Mouse (Mus musculus) neural tube, embryonic 15.5 days (tissue): ENCODE measurements around the gene Rrh. TPM values are rescaled to one million over a fixed set of nuclear protein-coding genes. Genes with fewer than 3 reads are reported as not detected.

Experiments
- ATAC-seq: fragments of 200-750 bp; cut with Nextera tagmentation; 2 replicates; pipeline ENCODE4 v1.8.0; 2017; ENCODE audit warnings: mild to moderate bottlenecking, moderate TSS enrichment, moderate library complexity; ENCODE audit not compliant: low FRiP score
- H3K27ac ChIP-seq: fragments of 300-500 bp; sonication (generic); replicated peaks from 2 replicates; pipeline ENCODE4 v1.5.1; 2015; ENCODE audit warnings: mild to moderate bottlenecking, inconsistent platforms
- H3K27me3 ChIP-seq: fragments of 300-500 bp; sonication (generic); replicated peaks from 2 replicates; pipeline ENCODE4 v1.6.1; 2015; ENCODE audit warnings: inconsistent platforms
- H3K36me3 ChIP-seq: fragments of 300-500 bp; sonication (generic); 2 replicates; pipeline ENCODE4 v1.6.1; 2015; ENCODE audit warnings: inconsistent platforms
- H3K4me1 ChIP-seq: fragments of 300-500 bp; sonication (generic); 2 replicates; pipeline ENCODE4 v1.6.1; 2015; ENCODE audit warnings: inconsistent platforms
- H3K4me2 ChIP-seq: fragments of 300-500 bp; sonication (generic); 2 replicates; pipeline ENCODE4 v1.6.1; 2015; ENCODE audit warnings: inconsistent platforms, mild to moderate bottlenecking, moderate library complexity
- H3K4me3 ChIP-seq: fragments of 300-500 bp; sonication (generic); replicated peaks from 2 replicates; pipeline ENCODE4 v1.5.1; 2015; ENCODE audit warnings: mild to moderate bottlenecking, inconsistent platforms
- H3K9ac ChIP-seq: fragments of 300-500 bp; sonication (generic); replicated peaks from 2 replicates; pipeline ENCODE4 v1.6.1; 2015; ENCODE audit warnings: mild to moderate bottlenecking, inconsistent platforms
- H3K9me3 ChIP-seq: fragments of 300-500 bp; sonication (generic); replicated peaks from 2 replicates; pipeline ENCODE4 v1.6.1; 2016; ENCODE audit warnings: inconsistent platforms
- WGBS: fragments of 180-500 bp; shearing (Covaris S2); methylation state at CpG from one replicate; pipeline ENCODE4 v1.1.7; 2015; ENCODE audit warnings: mixed read lengths; 5-methylcytosine and 5-hydroxymethylcytosine counted together
- polyA plus RNA-seq: library from polyadenylated mRNA; unstranded; fragments of >200 nt; fragmentation: Nextera tagmentation; extraction: Ambion mirVana; gene quantifications from 2 replicates; pipeline ENCODE4 v1.2.1, GENCODE M21; 2015

The Rrh gene
- polyA plus RNA-seq, 1 experiment from 2014 or later, result not detected

DNA sequence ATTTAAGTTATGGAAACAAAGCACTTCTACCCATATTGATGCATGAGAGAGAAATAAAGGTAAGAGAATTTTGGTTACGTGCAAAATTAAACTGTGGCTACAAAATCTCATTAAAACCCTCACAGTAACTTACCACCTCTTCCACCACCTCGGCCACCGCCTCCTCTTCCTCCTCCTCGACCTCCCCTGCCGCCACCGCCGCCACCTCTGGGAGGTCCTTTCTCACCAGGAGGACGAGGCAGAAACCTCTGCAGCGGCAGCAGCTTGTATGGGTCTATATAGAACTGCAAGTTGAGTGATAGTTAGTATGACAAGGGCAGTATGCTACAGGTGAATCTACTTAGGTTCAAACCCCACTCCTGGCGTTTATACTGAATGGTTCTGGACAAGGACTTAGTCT, 4.3 kb upstream of the Rrh start:
- peaks cover 16% of the 10 kb centered on the region for H3K36me3 ChIP-seq
- H3K9me3 ChIP-seq, result no peaks in the 10 kb centered on the region
- no peak for ATAC-seq
- WGBS, result 93% methylated on average over 10 of the region's 10 CpGs
- peaks cover 22% of the 10 kb centered on the region for H3K4me1 ChIP-seq
- no peak overlapping the region for H3K4me3 ChIP-seq
- no peaks in the 10 kb centered on the region for H3K27me3 ChIP-seq
- no peak overlapping the region for H3K4me2 ChIP-seq
- no peak overlapping the region for H3K9ac ChIP-seq
- H3K27ac ChIP-seq, result no peak overlapping the region

DNA sequence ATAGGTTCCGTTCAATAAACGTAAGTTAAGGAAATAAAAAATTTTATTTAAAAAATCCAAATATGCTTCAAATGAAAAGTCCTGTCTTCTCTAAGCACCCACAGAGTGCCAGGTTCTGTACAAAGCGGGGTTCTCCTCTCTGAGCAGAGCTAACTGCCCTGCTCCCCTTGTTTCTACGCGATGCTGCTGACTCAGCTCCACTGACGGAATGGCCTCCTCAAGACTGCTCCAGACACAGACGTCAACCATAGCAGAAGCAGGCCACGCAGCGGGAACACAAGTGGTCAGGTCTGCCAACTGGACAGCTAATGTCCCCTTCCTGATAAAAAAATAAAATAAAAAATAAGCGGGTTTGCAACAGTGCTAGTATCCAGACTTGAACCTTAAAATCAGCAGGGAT, 2.5 kb upstream of the Rrh start:
- H3K4me3 ChIP-seq, result no peak overlapping the region
- H3K36me3 ChIP-seq, result peaks cover 16% of the 10 kb centered on the region
- peaks cover 18% of the 10 kb centered on the region for H3K4me1 ChIP-seq
- H3K9me3 ChIP-seq, result no peaks in the 10 kb centered on the region
- no peak for ATAC-seq
- no peak overlapping the region for H3K9ac ChIP-seq
- no peak overlapping the region for H3K4me2 ChIP-seq
- 94% methylated on average over 10 of the region's 10 CpGs for WGBS
- no peak overlapping the region for H3K27ac ChIP-seq
- H3K27me3 ChIP-seq, result no peaks in the 10 kb centered on the region

DNA sequence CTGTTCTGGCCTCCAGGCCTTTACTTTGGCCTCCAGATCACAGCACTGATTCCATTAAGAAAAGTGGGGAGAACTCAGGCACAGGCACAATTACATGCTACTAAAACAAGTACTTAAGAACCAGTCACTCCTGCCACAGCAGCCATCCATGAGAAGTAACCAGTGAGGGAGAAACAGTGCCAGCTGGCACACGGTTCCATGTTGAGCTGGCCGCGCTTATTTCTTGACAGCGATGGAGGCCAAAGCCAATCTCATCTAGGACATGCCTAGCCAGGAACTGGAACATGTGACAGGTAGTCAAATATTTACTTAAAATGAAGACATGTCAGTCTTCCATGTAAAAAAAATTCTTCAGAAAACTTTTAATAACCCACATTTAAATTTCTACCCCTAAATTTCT, 1.8 kb upstream of the Rrh start:
- H3K4me1 ChIP-seq, result peaks cover 10% of the 10 kb centered on the region
- H3K9me3 ChIP-seq, result no peaks in the 10 kb centered on the region
- no peaks in the 10 kb centered on the region for H3K27me3 ChIP-seq
- H3K9ac ChIP-seq, result no peak overlapping the region
- H3K36me3 ChIP-seq, result peaks cover 16% of the 10 kb centered on the region
- no peak overlapping the region for H3K4me3 ChIP-seq
- ATAC-seq, result no peak
- no peak overlapping the region for H3K27ac ChIP-seq
- WGBS, result 94% methylated on average over 4 of the region's 4 CpGs
- H3K4me2 ChIP-seq, result no peak overlapping the region

DNA sequence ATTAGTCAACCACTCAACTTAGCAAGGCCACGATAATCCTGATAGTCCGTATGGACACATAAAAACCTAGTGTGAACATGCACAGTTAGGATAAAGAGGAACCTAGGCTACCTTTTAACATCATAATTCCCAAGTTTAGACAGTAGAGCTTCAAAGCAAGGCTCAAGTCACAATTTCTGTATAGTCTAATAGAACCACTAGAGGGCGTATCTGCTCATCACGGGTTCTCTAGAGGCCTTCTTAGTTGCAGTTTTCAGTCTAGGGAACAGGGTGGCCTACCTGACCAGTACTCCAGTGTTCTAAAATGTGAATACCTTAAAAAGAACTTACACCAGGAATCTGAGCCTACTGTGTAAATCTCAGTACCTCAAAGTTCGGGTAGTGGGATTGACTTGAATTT, 906 bp upstream of the Rrh start:
- Histone ChIP-seq H3K27ac (no peak overlapping the region), H3K9ac (no peak overlapping the region), H3K36me3 (peaks cover 16% of the 10 kb centered on the region), H3K9me3 (no peaks in the 10 kb centered on the region), H3K4me1 (peaks cover 3% of the 10 kb centered on the region; the same call in 1 of the 2 replicates), H3K4me2 (no peak overlapping the region), H3K4me3 (no peak overlapping the region), H3K27me3 (no peaks in the 10 kb centered on the region)
- ATAC-seq, result no peak
- 57% methylated on average over 5 of the region's 5 CpGs for WGBS

DNA sequence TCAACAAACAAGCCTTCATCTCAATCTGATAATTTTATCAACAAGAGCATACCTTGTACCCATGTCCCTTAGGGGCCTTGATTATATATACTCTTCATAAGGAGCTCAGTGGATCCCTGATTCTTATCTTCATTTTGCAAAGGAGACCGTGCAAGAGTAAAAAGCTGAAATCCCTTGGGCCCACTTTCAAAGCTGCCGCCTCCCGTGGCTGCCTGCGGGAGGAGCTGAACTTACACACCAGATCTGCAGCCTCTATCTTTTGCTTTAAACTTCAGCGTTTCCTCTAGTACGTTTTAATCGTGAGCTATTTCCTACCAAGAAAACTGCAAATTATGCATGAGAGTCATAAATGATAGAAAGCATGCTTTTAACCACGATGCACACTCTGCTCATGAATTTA, 651 bp downstream of the Rrh start:
- WGBS, result 70% methylated on average over 8 of the region's 8 CpGs
- Histone ChIP-seq H3K4me2 (no peak overlapping the region), H3K36me3 (peaks cover 16% of the 10 kb centered on the region), H3K4me1 (no peaks in the 10 kb centered on the region), H3K27ac (no peak overlapping the region), H3K9ac (no peak overlapping the region), H3K9me3 (no peaks in the 10 kb centered on the region), H3K27me3 (no peaks in the 10 kb centered on the region), H3K4me3 (no peak overlapping the region)
- no peak for ATAC-seq

DNA sequence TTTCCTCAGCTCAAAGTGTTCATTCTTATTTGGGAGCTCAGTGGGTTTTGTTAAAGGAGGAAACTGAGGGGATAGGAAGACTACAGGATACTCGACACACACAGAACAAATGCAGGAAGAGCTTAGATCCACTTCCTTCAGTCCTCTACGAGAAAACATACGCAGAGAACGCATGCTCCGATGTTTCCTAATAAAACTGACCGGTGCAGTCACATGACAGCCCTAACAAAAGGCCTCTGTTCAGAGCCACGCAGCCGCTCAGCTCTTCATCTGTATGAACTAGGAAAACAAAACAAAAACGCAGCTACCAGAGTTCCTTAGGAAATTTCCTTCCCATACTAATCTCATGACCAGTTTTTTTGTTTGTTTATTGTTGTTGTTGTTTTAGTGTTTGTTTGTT, 1.5 kb downstream of the Rrh start:
- no peaks in the 10 kb centered on the region for H3K4me1 ChIP-seq
- no peak for ATAC-seq
- no peak overlapping the region for H3K9ac ChIP-seq
- H3K4me2 ChIP-seq, result no peak overlapping the region
- H3K36me3 ChIP-seq, result peaks cover 10% of the 10 kb centered on the region; the same call in 1 of the 2 replicates
- no peak overlapping the region for H3K4me3 ChIP-seq
- H3K27me3 ChIP-seq, result no peaks in the 10 kb centered on the region
- WGBS, result 62% methylated on average over 9 of the region's 9 CpGs
- H3K9me3 ChIP-seq, result no peaks in the 10 kb centered on the region
- H3K27ac ChIP-seq, result no peak overlapping the region

DNA sequence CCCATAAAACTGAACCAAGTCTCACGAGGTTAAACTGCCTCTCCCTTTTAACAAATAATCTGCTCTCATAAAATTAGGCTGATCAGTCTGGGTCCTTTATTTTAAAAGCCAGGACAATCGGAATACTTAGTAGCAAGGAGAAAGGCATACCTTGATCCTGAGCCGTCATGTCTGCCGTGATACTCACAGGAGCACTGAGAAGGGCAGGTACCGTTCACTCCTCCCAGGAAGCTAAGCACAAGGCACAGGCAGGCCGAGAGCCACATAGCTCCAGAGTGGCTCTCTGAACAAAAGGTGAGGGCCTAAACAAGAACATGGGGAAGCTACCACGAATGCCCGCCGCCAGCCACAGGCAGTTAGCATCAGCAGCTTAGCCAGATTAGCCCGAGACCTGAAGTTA, 18.6 kb downstream of the Rrh start, which contains the start of gene Lrit3:
Gene Lrit3 (minus strand): TSS at position 266 of the 400 bp plus-strand sequence.
- 84% methylated on average over 10 of the region's 10 CpGs for WGBS
- Histone ChIP-seq H3K36me3 (no peaks in the 10 kb centered on the region), H3K27me3 (no peaks in the 10 kb centered on the region), H3K27ac (no peak within 1 kb of the TSS), H3K9me3 (no peaks in the 10 kb centered on the region), H3K4me2 (no peak within 1 kb of the TSS), H3K9ac (no peak within 1 kb of the TSS), H3K4me3 (no peak within 1 kb of the TSS), H3K4me1 (no peaks in the 10 kb centered on the region)
- no peak for ATAC-seq

DNA sequence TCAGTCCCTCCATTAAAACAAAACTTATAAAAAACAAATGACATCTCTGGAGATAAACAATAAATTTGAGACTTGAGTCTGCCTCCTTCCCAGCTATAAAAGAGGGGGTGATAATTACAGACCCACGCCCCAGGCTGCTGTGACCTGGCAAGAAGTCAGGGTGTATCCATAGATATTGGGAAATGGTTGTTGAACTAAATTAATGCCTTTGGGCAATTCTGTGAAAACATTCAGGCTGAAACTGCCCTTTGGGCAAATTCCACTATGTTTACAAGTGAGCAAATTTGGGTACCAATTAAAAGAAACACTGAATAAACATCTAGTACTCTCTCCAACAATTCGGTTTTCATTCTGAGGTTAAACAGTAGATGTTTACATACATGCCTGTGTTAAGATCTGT, 23.4 kb downstream of the Rrh start:
- Histone ChIP-seq H3K4me2 (no peak overlapping the region), H3K9me3 (no peaks in the 10 kb centered on the region), H3K27me3 (no peaks in the 10 kb centered on the region), H3K27ac (no peak overlapping the region), H3K36me3 (no peaks in the 10 kb centered on the region), H3K9ac (no peak overlapping the region), H3K4me3 (no peak overlapping the region), H3K4me1 (no peaks in the 10 kb centered on the region)
- 82% methylated on average over 2 of the region's 2 CpGs for WGBS
- no peak for ATAC-seq

DNA sequence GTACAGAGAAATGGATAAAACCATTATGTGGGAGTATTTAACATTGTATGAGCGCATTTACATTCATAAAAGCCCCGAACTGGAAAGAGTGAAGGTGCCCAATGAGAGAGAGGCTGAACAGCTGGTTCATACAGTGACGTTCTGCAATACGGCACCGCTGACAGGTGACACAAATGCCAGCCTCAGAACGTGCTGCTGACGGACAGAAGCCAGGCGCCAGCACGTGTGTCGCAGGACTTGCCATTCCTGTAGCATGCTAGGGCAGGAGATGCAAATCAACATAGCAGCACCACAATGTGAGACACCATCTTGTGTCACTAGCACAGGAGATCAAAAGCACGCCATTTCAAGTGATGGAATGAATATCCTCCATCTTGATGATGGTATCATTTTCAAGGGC, 23.8 kb downstream of the Rrh start:
- WGBS, result 92% methylated on average over 11 of the region's 11 CpGs
- ATAC-seq, result no peak
- no peaks in the 10 kb centered on the region for H3K36me3 ChIP-seq

DNA sequence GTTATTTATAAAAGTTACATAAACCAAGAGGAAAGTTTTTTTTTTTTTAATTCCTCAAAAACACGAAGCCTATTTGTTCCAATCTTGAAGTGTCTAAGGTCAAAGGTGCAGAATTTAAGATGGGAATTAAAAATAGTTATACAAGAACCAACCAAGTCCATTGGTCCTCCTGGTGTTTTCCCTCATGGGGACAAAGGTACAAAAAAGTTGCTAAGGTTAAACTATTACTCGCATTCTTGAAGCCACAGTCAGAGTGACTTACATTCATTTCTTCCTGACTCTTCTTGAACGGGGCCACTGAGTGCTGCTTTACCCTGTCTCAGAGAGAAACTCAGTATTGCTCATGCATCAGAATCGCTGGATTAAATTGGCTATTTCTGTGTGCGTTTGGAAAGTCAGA, 25.0 kb downstream of the Rrh start:
- WGBS, result 86% methylated on average over 5 of the region's 5 CpGs
- Histone ChIP-seq H3K4me1 (no peaks in the 10 kb centered on the region), H3K4me3 (no peak overlapping the region), H3K9ac (no peak overlapping the region), H3K36me3 (no peaks in the 10 kb centered on the region), H3K27ac (no peak overlapping the region), H3K4me2 (no peak overlapping the region), H3K27me3 (no peaks in the 10 kb centered on the region), H3K9me3 (no peaks in the 10 kb centered on the region)
- no peak for ATAC-seq

More for the DNA sequence above, 23.8 kb downstream of the Rrh start:
- no peak overlapping the region for H3K4me3 ChIP-seq
- H3K9me3 ChIP-seq, result no peaks in the 10 kb centered on the region
- H3K27ac ChIP-seq, result no peak overlapping the region
- no peak overlapping the region for H3K9ac ChIP-seq
- no peaks in the 10 kb centered on the region for H3K4me1 ChIP-seq
- no peak overlapping the region for H3K4me2 ChIP-seq
- H3K27me3 ChIP-seq, result no peaks in the 10 kb centered on the region

DNA sequence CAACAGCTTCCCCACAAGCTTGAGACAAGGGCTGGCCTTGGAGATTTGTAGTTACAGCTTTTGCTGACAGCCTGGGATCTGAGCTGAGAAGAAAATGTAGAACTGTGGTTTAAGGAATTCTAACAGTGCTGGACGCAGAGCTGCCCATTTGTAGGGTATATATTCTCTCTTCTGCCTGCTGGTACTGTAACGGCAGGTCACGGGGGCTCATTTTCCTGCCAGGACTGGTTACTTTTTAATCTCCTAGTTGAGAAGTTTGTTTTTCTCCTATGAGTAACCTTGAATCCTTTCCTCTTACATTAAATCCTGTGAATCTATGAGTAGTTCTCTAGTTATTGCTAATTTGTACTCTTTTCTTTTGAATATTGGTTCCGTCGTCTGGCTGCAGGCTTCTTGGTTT, 28.6 kb downstream of the Rrh start:
- WGBS, result 94% methylated on average over 5 of the region's 5 CpGs
- Histone ChIP-seq H3K27me3 (no peaks in the 10 kb centered on the region), H3K4me3 (no peak overlapping the region), H3K9ac (no peak overlapping the region), H3K27ac (no peak overlapping the region), H3K9me3 (no peaks in the 10 kb centered on the region), H3K4me2 (no peak overlapping the region), H3K4me1 (no peaks in the 10 kb centered on the region), H3K36me3 (no peaks in the 10 kb centered on the region)
- no peak for ATAC-seq

DNA sequence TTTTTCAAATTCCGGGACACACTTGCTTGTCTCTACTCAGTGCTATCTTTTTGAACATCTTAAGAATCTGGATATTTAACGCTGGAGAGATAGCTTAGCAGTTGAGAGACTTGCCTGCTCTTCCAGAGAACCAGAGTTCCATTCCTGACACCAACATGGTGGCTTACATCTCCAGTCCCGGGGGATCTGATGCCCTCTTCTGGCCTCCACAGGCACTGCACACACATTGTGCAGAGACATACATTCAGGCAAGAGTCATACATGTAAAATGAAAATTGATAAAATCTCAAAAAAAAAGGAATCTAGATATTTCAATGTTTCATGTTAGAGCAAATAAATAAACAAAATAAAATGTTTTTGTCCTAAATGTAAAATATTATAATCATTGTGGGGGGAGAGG, 39.6 kb downstream of the Rrh start:
- Histone ChIP-seq H3K9me3 (no peaks in the 10 kb centered on the region), H3K4me3 (no peak overlapping the region), H3K27ac (no peak overlapping the region), H3K27me3 (no peaks in the 10 kb centered on the region), H3K9ac (no peak overlapping the region), H3K4me2 (no peak overlapping the region), H3K4me1 (no peaks in the 10 kb centered on the region), H3K36me3 (no peaks in the 10 kb centered on the region)
- WGBS, result 93% methylated on average over 3 of the region's 3 CpGs
- no peak for ATAC-seq

DNA sequence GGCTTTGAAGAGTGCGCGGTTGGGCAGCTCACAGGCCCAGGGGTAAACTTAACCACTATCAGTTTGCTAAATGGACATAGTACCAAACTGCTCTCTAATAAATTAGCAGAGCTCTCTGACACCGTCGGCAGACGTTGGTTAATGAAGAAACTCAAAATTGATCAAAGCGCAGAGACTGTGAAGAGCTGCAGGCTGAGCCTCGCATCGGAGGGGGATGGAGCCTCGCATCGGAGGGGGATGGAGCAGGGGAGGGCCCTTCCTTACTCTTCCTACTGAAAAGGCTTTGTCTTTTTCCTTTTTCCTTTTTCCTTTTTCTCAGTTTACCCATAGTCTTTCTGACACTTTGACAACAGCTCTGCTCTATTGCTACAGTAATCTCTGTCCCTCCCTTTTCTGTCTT, 41.0 kb downstream of the Rrh start:
- Histone ChIP-seq H3K27ac (no peak overlapping the region), H3K36me3 (no peaks in the 10 kb centered on the region), H3K9me3 (no peaks in the 10 kb centered on the region), H3K27me3 (no peaks in the 10 kb centered on the region), H3K4me1 (no peaks in the 10 kb centered on the region), H3K4me3 (no peak overlapping the region), H3K4me2 (no peak overlapping the region), H3K9ac (no peak overlapping the region)
- no peak for ATAC-seq
- WGBS, result 51% methylated on average over 10 of the region's 10 CpGs
